Mouse (Mus musculus): Measurements from ENCODE around the gene Tnfsf14. TPM values are rescaled to one million over a fixed set of nuclear protein-coding genes. Genes with fewer than 3 reads are reported as not detected.

Gene Tnfsf14
- polyA plus RNA-seq, 3 experiments from 2014 or later = 13.3 to 15.2 (median 14.1) TPM

Other genes starting within 250 kb of the Tnfsf14 start
- gene Acer1, start 212.1 kb downstream of the Tnfsf14 start, polyA plus RNA-seq (2017; shearing (Covaris generic)) = not detected
- 100 to 1,000 TPM in 2 of 3 experiments, 10 to 100 TPM in 1; 61.9 to 113 (median 112) TPM for gene Clpp, start 203.9 kb downstream of the Tnfsf14 start, polyA plus RNA-seq (2017; shearing (Covaris generic))
- gene Alkbh7, start 196.8 kb downstream of the Tnfsf14 start, polyA plus RNA-seq (2017; shearing (Covaris generic)) = 10 to 100 TPM; 20.3 to 29.1 (median 22.2) TPM
- gene Pspn, start 194.2 kb downstream of the Tnfsf14 start, polyA plus RNA-seq (2017; shearing (Covaris generic)) = 1 to 10 TPM in 1 of 3 experiments, under 1 TPM in 1, not detected in 1; 0.82 to 1.5 TPM
- 10 to 100 TPM; 66.8 to 86.1 (median 78.3) TPM for gene Gtf2f1, start 182.9 kb downstream of the Tnfsf14 start, polyA plus RNA-seq (2017; shearing (Covaris generic))
- 1 to 10 TPM in 1 of 3 experiments, under 1 TPM in 2; 0.51 to 1.7 (median 0.67) TPM for gene Gm17949, start 182.7 kb downstream of the Tnfsf14 start, polyA plus RNA-seq (2017; shearing (Covaris generic))
- gene Khsrp, start 162.7 kb downstream of the Tnfsf14 start, polyA plus RNA-seq (2017; shearing (Covaris generic)) = 10 to 100 TPM; 17.4 to 36.4 (median 31.4) TPM
- gene Slc25a41, start 152.5 kb downstream of the Tnfsf14 start, polyA plus RNA-seq (2017; shearing (Covaris generic)) = not detected
- 1 to 10 TPM in 1 of 3 experiments, under 1 TPM in 2; 0.94 to 2.4 (median 0.99) TPM for gene Crb3, start 135.1 kb downstream of the Tnfsf14 start, polyA plus RNA-seq (2017; shearing (Covaris generic))
- 1 to 10 TPM; 1.0 to 3.1 (median 2.6) TPM for gene Slc25a23, start 134.3 kb downstream of the Tnfsf14 start, polyA plus RNA-seq (2017; shearing (Covaris generic))
- gene Dennd1c, start 115.7 kb downstream of the Tnfsf14 start, polyA plus RNA-seq (2017; shearing (Covaris generic)) = 100 to 1,000 TPM; 183 to 288 (median 219) TPM
- gene Tubb4a, start 106.4 kb downstream of the Tnfsf14 start, polyA plus RNA-seq (2017; shearing (Covaris generic)) = 1 to 10 TPM; 2.2 to 5.4 (median 3.9) TPM
- 10 to 100 TPM in 2 of 3 experiments, 1 to 10 TPM in 1; 9.6 to 30.9 (median 15.9) TPM for gene Tnfsf9, start 88.9 kb downstream of the Tnfsf14 start, polyA plus RNA-seq (2017; shearing (Covaris generic))
- 1 to 10 TPM; 1.6 to 5.2 (median 3.4) TPM for gene Cd70, start 44.4 kb downstream of the Tnfsf14 start, polyA plus RNA-seq (2017; shearing (Covaris generic))
- gene C3, start 34.0 kb upstream of the Tnfsf14 start, polyA plus RNA-seq (2017; shearing (Covaris generic)) = 1 to 10 TPM; 1.0 to 3.6 (median 1.8) TPM
- gene Gpr108, start 54.3 kb upstream of the Tnfsf14 start, polyA plus RNA-seq (2017; shearing (Covaris generic)) = 10 to 100 TPM; 49.0 to 66.3 (median 56.5) TPM
- 1 to 10 TPM; 1.0 to 4.4 (median 3.6) TPM for gene Trip10, start 55.3 kb upstream of the Tnfsf14 start, polyA plus RNA-seq (2017; shearing (Covaris generic))
- 10 to 100 TPM; 66.1 to 89.2 (median 85.7) TPM for gene Vav1, start 84.9 kb upstream of the Tnfsf14 start, polyA plus RNA-seq (2017; shearing (Covaris generic))
- under 1 TPM in 1 of 3 experiments, not detected in 2; 0.91 TPM for gene Adgre1, start 164.5 kb upstream of the Tnfsf14 start, polyA plus RNA-seq (2017; shearing (Covaris generic))